Mouse (Mus musculus): ENCODE results near the gene Chd1.

Chd1 gene

DNA sequence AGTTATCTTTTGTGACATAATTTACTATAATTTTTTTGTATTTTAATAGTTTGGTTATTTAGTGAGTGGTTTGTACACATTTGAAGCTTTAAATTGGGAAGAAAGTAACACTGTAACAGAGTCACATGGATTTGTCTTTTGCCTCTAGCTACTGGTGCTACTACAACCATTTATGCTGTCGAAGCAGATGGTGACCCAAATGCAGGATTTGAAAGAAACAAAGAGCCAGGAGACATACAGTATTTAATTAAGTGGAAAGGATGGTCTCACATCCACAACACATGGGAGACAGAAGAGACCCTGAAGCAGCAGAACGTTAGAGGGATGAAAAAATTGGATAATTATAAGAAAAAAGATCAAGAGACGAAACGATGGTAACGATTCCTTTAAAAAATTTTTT, 26.9 kb downstream of the Chd1 start:
- CTCF ChIA-PET = no interaction called here

DNA sequence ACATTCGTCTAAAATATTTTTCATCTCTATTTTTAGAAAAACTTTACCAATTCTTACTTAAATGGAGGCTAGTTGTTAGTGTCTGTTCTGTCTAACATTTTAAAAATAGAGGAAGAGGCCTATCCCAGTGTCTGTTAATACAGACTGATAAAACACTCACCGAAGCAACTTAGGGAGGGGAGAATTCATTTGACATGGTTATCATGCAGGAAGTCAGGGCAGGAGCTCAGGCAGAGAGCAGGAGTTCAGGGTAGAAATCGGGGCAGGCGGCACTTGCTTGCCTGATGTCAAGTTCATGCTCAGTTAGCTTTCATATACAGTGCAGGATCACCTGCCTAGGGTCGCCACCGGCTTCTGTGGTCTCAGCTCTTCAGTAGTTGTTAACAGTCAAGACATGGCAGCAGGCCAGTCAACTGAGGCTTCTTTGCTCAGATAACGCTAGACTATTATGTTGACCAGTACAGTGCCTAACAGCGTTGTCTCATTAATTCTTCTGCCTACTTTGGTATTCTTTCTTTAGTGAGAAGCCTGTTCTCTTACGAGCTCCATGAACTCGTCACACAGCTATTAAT, 32.7 kb downstream of the Chd1 start:
- CTCF ChIA-PET = no interaction called here

DNA sequence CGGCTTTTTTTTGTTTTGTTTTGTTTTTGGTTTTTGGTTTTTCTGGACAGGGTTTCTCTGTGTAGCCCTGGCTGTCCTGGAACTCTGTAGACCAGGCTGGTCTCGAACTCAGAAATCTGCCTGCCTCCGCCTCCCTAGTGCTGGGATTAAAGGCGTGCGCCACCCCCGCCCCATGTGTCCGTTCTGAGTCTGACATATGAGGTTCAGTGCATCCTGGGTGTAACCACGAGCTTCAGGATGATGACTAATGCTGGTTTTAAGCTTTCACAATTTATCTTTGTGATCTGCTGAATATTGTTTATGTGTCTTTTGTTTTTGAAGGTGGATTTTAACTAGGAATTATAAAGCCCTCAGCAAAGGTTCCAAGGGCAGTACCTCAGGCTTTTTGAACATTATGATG, 37.1 kb downstream of the Chd1 start:
- CTCF ChIA-PET = no interaction called here

DNA sequence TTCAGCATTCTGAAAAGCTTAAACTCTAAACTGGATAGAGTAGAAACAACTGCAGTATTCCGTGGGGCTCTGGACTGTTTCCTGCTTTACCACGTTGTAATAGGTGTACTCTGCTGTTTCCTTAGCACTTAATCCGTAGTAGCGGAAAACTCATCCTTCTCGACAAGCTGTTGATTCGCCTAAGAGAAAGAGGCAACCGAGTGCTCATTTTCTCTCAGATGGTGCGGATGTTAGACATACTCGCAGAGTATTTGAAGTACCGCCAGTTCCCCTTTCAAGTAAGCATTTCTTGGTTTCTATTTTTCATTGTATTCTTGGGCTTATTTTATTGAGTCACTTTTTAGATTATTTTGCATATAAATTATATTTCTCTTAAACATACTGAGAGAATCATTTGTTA, 38.2 kb downstream of the Chd1 start:
- CTCF ChIA-PET = no interaction called here

DNA sequence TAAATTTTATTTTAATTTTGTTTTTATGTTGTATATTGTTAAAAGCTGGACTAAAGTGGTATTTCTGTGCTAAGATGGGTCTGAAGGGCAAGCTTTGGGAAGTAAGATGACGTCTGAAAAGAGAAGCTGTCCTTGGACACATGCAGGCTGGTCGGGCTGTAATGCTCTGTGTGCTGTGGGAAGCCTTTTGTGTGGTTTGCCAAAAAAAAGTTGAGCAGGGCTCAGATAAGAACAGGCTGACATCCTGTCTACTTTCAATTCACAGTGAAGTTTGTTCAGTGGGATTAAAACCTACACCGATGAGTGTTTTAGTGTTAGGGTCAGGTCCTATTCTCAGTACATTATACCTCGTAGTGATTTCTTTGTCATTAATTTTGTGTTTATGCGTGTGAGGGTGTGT, 38.6 kb downstream of the Chd1 start:
- CTCF ChIA-PET = no interaction called here

DNA sequence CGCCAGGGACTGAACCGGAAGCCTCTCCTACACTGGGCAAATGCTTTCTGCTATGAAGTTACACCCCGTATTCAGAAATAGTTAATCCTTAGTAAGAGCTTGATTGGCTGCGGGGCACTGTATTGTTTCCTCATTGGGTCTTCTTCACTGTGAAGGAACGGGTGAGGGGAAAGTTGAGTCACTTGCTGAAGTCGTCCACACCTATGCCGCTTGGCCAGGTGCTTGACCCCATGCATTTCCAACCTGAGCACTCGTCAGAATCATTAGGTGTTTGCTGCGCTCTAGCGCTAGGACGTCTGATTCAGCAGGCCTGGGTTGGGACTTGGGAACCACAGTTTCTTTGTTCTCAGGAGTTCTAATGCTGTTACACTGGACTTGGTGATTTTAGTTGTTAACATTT, 41.9 kb downstream of the Chd1 start:
- CTCF ChIA-PET = interaction anchor here (0.5 kb wide), 1 partner anchor 40 kb away, joined by 3 read pairs; no protein-coding TSS in a partner anchor

DNA sequence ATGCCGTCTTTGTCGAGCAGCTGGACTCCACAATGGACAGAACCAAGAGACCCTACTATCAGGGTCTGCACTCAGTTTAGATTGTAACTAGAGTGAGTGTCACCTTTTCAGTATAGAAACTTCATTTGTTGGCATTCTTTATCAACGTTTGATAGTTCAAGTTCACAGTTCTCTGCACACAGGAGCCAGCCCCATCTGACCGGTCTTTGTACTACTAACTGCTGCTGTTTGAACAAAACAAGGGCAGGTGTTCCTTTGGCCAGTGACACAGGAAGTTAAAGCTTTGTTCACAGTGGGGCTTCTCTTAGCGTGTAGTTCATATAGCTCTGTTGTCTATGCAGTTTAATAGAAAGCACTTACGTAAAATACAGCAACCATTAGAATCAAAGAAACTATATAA, 43.3 kb downstream of the Chd1 start:
- CTCF ChIA-PET = no interaction called here

DNA sequence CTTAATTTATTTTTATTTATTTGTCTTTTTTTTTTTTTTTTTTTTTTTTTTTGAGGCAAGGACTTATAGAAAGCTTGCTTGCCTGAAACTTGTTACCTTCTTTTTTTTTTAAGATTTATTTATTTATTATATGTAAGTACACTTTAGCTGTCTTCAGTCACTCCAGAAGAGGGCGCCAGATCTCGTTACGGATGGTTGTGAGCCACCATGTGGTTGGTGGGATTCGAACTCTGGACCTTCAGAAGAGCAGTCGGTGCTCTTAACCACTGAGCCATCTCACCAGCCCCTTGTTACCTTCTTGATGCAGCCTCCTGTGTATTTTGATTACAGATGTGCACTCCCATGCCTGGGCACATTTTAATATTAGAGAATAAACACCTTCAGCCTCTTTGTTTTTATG, 46.5 kb downstream of the Chd1 start:
- CTCF ChIA-PET = interaction anchor here (0.6 kb wide), 1 partner anchor 27 kb away, joined by 5 read pairs; no protein-coding TSS in a partner anchor

DNA sequence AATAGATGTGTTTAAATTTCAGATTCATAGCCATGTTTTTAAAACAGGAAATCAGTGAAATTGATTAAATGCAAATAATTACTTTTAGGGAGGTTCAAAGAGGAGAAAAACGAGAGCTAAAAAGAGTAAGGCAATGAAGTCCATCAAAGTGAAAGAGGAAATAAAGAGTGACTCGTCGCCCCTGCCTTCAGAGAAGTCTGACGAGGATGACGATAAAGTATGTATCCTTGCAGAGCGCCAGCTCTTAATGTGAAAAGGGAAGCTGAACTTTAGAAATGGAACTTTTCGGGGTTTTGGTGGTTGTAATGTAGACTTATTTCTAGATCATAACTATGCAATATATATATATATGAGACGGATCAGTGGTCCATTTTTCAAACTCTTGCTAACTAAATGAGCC, 56.4 kb downstream of the Chd1 start:
- CTCF ChIA-PET = interaction anchor here (0.7 to 1.1 kb wide), 3 partner anchors 13 to 1774 kb away, joined by 3 to 4 read pairs (median 3); no protein-coding TSS in a partner anchor

DNA sequence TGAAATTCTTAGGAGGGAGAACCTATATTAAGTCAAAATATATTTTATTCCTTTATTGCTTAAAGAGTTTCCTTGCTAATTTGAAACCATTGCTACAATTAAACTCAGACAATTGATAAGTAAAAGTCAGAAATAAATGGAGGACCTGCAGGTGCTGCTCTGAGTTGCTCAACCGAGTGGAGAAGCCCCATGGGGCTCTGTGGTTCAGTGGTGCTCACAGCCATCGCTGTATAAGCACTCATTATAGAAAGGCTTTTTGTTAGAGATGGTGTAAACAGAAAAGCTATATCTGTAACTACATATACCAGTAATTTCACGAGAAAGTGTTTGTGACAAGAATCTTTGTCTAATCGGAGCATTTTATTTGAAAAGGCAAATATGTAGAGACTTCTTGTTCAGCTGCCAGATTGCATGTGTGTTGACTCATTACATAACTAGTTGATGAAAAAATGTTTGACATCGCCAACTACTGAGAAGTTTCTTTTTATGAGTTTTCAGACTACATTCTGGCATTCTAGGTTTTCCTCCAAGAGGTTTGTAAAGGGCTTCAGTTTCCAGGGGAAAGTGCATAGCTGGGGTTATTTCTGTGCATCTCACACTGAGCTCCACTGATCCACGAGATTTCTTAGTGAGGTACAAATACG, 64.4 kb downstream of the Chd1 start:
- CTCF ChIA-PET = no interaction called here

DNA sequence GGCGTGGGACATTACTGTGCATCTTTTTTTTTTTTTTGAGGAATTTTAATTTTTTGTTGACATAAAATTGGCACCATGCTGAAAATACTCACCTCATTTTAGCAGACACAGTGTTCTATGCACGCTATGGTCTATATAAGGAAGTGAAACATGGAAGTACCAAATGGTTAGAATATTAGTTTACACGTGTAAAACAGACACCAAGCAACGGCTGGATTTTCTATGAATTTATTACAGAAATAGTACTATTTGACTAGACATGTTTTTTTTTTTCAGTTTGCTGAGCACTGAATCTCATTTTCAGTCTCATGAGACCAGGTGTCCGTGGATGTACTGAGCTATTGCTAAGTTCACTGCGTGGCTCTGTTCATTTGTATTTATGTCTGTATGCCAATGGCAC, 69.2 kb downstream of the Chd1 start:
- CTCF ChIA-PET = interaction anchor here (0.7 to 0.8 kb wide), 2 partner anchors 13 to 1993 kb away, joined by 4 to 5 read pairs; no protein-coding TSS in a partner anchor

DNA sequence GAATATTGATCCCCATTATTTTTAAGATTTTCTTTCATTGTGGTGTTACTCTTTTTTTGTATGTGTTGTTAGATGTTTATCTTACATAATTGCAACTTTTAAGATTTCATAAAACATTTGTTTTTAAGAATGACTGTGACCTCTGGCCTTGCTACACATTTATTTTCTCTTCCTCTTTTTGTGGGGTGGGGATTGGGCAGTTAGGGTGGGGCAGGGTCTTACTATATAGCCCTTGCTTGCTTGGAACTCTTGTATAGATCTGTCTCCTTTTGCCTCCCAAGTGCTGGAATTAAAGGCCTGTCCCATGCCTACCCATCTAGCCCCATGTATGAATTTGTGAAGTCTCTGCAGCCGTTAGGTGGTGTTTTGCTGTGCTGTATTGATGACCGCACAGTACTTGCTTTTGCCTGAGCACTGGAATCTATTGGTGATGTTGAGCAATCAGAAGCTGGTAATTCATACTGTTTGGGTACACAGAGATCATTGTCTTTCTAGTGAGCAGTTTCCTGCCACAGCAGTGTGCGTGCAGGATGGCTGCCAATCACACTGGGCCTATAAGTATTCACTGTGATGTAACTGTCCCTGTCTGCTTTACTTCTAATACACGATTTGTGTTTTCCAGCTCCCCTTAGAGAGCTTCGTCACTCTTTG, 69.9 kb downstream of the Chd1 start:
- CTCF ChIA-PET = interaction anchor here (0.7 to 0.8 kb wide), 2 partner anchors 13 to 1992 kb away, joined by 4 to 5 read pairs; no protein-coding TSS in a partner anchor

DNA sequence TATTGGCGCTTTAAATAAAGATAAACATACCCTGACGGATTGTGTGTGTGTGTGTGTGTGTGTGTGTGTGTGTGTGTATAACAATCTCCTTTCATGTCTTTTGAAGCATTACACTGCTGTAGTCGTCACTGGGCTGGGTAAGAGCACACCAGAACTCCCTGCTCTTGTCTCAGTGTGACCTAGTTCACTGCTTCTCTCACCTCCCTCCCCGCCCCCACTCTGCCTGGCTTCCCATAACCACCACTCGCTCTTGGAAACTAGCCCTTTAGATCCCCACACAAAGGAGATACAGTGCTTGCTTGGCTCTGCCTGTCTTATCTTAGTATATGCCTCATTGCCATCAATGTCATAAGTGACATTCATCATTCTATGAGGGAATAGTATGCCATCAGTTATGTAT, 71.6 kb downstream of the Chd1 start:
- CTCF ChIA-PET = no interaction called here

DNA sequence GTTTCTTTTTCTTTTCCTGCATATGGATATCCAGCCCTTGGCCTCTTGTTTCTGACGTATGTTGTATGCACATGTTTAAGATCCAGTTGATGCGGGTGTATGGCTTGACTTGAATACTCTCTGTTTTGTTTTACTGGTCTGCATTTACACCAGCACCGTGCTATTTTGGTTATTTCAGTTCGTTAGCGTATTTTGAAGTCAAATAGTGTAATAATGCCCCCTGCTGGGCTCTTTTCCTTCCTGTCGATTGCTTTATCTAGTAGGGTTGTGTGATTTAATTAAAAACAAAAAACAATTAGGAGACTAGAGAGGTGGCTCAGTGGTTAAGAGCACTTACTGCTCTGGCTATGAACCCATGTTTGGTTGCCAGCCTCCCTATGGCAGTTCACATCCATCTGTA, 73.2 kb downstream of the Chd1 start:
- CTCF ChIA-PET = no interaction called here

DNA sequence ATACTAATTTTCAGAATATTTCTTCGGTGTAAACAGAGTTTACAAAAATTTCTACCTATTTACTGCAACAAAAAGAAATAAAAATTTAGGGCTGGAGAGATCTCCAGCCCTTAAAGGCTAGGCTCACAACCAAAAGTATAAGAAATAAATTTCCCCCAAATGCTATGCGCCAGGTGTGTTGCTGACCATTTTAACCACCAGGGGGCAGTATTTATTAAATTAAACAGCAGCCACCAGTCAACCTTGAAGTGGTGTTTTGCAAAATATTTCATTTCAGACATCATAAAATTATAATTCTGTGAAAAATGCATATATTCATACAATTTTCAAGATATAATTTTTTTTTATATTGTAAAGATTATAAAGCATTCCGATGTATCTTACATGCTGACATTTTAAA, 82.3 kb downstream of the Chd1 start:
- CTCF ChIA-PET = interaction anchor here (0.7 kb wide), 1 partner anchor 40 kb away, joined by 3 read pairs; no protein-coding TSS in a partner anchor

DNA sequence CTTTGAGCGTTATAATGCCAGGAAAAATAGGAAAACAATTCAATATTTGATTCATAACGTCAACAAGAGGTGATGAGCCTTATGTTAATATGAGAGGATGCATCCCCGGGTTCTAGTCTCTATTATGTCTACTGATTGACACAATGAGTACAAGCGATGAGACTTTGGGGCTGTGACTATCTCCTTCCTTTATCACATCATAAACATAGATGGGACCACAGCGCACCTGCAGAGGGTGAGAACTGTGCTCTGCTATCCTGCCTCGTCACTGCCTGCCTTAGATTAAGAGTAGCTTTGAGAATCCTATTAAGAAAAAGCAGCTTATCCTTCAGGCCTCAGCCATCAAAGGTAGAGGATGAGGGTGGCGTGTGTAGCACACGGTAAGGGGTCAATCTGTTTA, 85.9 kb downstream of the Chd1 start:
- CTCF ChIA-PET = no interaction called here

DNA sequence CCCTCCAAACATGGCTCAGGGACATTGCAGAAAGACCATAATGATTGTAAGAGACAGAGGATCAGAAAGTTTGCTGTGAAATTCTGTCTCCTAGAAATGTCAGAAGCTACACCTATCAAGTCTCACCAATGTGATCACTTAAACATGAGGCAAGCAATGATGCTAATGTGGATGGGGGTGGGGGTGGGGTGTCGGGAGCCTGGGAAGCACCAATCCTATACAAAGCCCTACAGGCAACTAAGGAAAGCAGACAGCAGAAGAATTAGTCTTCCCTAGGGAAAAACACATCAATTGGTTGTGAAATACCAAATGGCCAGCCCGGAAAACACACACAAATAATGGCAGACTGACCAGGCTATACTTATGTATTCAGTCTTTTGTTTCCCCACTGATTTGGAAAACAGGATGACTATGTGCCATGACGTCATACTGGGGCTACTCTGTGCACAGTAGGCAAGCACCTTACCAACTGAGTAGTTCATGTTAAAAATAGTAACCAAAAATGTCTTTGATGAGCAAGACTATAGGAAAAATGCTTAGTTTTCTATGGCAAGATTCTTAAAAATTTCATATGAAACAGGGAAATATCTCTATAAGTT, 94.5 kb downstream of the Chd1 start:
- CTCF ChIA-PET = interaction anchor here (0.8 kb wide), 1 partner anchor 540 kb away, joined by 3 read pairs; no protein-coding TSS in a partner anchor

DNA sequence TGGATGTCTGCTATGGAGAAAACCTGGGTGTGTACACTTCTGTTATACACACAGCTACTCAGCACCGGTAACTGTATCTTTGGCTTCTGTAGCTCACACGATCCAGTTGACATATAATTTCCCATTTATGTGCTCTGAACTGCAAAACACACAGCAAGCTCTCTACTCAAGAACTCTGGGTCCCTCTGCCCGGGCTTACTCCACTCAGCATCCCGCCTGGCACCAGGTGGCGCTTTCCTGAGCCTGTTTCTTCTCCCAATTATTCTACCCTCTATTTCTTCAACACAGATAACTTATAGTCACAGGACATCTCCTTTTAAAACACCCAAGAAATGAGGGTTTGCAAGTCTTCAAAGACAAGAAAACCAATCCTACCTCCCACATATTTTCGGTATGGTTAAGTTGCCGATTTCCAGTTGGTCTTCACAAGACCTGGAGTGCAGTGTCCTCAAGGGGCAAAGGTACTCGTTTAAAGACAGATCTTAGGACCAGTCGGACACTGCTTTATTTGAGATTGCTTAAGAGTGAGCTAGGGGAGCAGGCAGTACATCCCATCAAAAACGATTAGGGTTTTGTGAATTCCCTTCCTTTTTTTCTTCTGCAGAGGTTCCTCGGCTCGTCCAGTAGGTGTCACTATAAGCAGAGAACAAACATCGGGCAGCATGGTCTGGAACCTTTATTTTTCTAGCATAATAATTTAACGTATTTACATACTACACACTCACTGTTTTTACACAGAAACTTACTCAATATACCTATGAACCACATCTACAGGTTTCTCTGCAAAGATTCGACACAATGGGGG, 99.4 kb downstream of the Chd1 start:
- CTCF ChIA-PET = interaction anchor here (0.6 to 1.2 kb wide), 3 partner anchors 22 to 709 kb away, joined by 3 to 5 read pairs (median 3); no protein-coding TSS in a partner anchor

DNA sequence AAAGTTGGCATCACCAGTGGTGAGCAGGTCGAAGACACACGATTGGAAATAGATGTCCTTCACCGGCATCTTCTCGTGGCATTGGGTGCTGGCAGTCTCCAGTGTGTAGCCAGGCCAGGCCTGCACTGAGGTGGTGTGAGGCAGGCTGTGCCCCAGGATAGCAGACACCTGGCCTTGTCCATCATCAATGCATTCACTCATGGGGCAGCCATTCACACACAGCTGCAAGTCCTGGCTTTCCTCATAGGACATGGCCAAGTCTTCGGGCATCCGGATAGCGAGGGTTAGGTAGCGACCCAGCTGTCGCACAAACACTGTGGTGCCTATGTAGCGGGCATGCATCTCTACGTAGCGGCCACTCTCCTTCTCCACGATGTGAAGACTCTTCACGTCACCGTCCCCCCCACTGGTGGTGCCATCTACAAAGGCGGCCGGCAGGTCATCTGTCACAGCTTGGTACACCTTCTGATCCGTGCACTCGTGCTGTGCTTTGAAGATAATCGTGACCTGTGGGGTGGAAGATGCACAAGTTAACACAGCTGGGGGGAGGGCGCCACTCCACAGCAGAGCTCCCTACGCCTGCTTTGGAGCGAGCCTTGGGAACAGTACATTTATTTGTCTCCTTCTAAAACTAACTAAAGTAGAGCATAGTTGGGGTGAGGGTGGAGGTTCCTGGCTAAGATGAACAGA, 102.7 kb downstream of the Chd1 start:
- CTCF ChIA-PET = no interaction called here

DNA sequence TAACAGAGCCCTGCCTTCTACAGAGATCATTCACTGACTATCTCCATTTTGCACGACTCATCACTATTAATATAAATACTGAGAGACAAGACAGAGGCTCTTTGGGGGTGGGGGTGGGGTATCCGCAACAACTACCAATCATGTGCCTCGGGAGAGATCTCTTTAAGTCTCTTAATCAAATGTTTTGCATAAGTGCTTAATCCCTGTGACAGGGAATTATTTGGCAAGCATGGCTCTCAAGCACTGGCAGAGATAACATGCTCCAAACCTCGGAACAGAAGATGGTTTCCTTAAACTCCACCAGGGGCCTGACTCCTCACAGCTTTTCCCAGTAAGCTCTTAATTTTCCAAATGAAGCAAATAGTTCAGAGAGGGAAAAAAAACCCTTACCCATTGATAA, 103.2 kb downstream of the Chd1 start:
- CTCF ChIA-PET = no interaction called here
